Mouse (Mus musculus) G1E (cell line): ENCODE data around the gene Fsip1. TPM values are rescaled to one million over a fixed set of nuclear protein-coding genes. Genes with fewer than 3 reads are reported as not detected.

Experiments
- ATAC-seq: 2 replicates; pipeline ENCODE4 v1.8.0; 2016; ENCODE audit warnings: mild to moderate bottlenecking; ENCODE audit not compliant: insufficient number of reproducible peaks, poor library complexity, low FRiP score, severe bottlenecking; ENCODE audit errors: extremely low read depth
- DNase-seq: peaks from one replicate; pipeline ENCODE4 v3.0.0; 2012; ENCODE audit warnings: low spot score
- H3K27me3 ChIP-seq: 2 replicates; pipeline ENCODE4 v1.6.1; 2012; ENCODE audit warnings: mild to moderate bottlenecking, low read length, inconsistent platforms; ENCODE audit not compliant: insufficient read depth
- H3K36me3 ChIP-seq: replicated peaks from 2 replicates; pipeline ENCODE3; 2012; ENCODE audit warnings: mild to moderate bottlenecking, inconsistent platforms
- H3K4me1 ChIP-seq: 2 replicates; pipeline ENCODE4 v1.6.1; 2012; ENCODE audit warnings: low read depth, low read length, inconsistent platforms, mixed read lengths; ENCODE audit not compliant: insufficient read depth
- H3K4me3 ChIP-seq: 2 replicates; pipeline ENCODE4 v1.5.1; 2012; ENCODE audit warnings: low read depth, mild to moderate bottlenecking, inconsistent platforms, low read length, moderate library complexity, mixed read lengths
- H3K9me3 ChIP-seq: replicated peaks from 2 replicates; pipeline ENCODE4 v1.6.1; 2012; ENCODE audit warnings: inconsistent platforms
- CTCF ChIP-seq: IDR thresholded peaks from 2 replicates; pipeline ENCODE4 v1.5.1; 2012; ENCODE audit warnings: low read depth, low read length, inconsistent platforms, mixed read lengths
- GATA1 ChIP-seq: IDR thresholded peaks from 2 replicates; pipeline ENCODE4 v1.6.1; 2012; ENCODE audit warnings: borderline replicate concordance, low read length, inconsistent platforms, mixed read lengths
- GATA2 ChIP-seq: IDR thresholded peaks from 2 replicates; pipeline ENCODE4 v1.6.1; 2012; ENCODE audit warnings: low read depth, low read length, inconsistent platforms, borderline replicate concordance
- POLR2AphosphoS5 ChIP-seq: IDR thresholded peaks from 2 replicates; pipeline ENCODE4 v1.6.1; 2012; ENCODE audit warnings: low read depth, low read length, inconsistent platforms; ENCODE audit not compliant: insufficient replicate concordance
- TAL1 ChIP-seq: conservative IDR thresholded peaks from 2 replicates; pipeline ENCODE4 v1.6.1; 2012; ENCODE audit warnings: low read depth, low read length, inconsistent platforms, mixed read lengths
- polyA plus RNA-seq: library from polyadenylated mRNA; stranded (reverse); fragments of >175 nt; gene quantifications from 2 replicates; pipeline ENCODE4 v1.2.3, GENCODE M21; 2012
- total RNA-seq, 2 experiments: library from RNA; stranded (forward) in 1 of 2; stranded (reverse) in 1 of 2; fragments of 200-1000 nt in 1 of 2; fragments of >200 nt in 1 of 2; fragmentation: Nextera tagmentation in 1 of 2; gene quantifications; 2 replicates each; pipeline ENCODE4 v1.2.3; 2014 to 2017

The Fsip1 gene
- total and polyA plus RNA-seq, 3 experiments: 0.27 TPM; not detected in 2

GRCm38 (mm10) chr2:118110225-118110915, 146.4 kb downstream of the Fsip1 start:
- no peaks in the 10 kb centered on the region for H3K36me3 ChIP-seq
- no peak overlapping the region for H3K4me3 ChIP-seq
- TF ChIP-seq TAL1 (no peak), POLR2AphosphoS5 (no peak), GATA1 (no peak), GATA2 (no peak), CTCF (no peak)
- ATAC-seq: no peak
- H3K27me3 ChIP-seq: no peaks in the 10 kb centered on the region
- H3K9me3 ChIP-seq: peaks cover 47% of the 10 kb centered on the region
- no peaks in the 10 kb centered on the region for H3K4me1 ChIP-seq
- DNase-seq: no peak

- Histone ChIP-seq H3K9me3 (peaks cover 18% of the 10 kb centered on the region), H3K4me1 (no peaks in the 10 kb centered on the region), H3K36me3 (no peaks in the 10 kb centered on the region), H3K27me3 (no peaks in the 10 kb centered on the region), H3K4me3 (no peak overlapping the region)
- no peak for DNase-seq
- no peak for ATAC-seq
- TF ChIP-seq GATA2: no peak
- TF ChIP-seq TAL1: no peak
- no peak for TF ChIP-seq GATA1
- no peak for TF ChIP-seq CTCF
- TF ChIP-seq POLR2AphosphoS5: no peak
Observed at GRCm38 (mm10) chr2:118102169-118102568, 154.6 kb downstream of the Fsip1 start.

- DNase-seq: no peak
- no peaks in the 10 kb centered on the region for H3K36me3 ChIP-seq
- TF ChIP-seq GATA2: no peak
- no peak for TF ChIP-seq POLR2AphosphoS5
- TF ChIP-seq GATA1: no peak
- no peak for TF ChIP-seq TAL1
- TF ChIP-seq CTCF: no peak
- no peak overlapping the region for H3K4me3 ChIP-seq
- ATAC-seq: no peak
- no peaks in the 10 kb centered on the region for H3K27me3 ChIP-seq
- peaks cover 32% of the 10 kb centered on the region for H3K9me3 ChIP-seq
- H3K4me1 ChIP-seq: no peaks in the 10 kb centered on the region
Observed at GRCm38 (mm10) chr2:118099104-118099503, 157.7 kb downstream of the Fsip1 start.

- Histone ChIP-seq H3K4me1 (no peaks in the 10 kb centered on the region), H3K27me3 (no peaks in the 10 kb centered on the region), H3K4me3 (no peak overlapping the region), H3K9me3 (peaks cover 35% of the 10 kb centered on the region), H3K36me3 (no peaks in the 10 kb centered on the region)
- no peak for DNase-seq
- ATAC-seq: no peak
- TF ChIP-seq CTCF (no peak), GATA1 (no peak), TAL1 (no peak), GATA2 (no peak), POLR2AphosphoS5 (no peak)
Observed at GRCm38 (mm10) chr2:118091226-118091625, 165.5 kb downstream of the Fsip1 start.

GRCm38 (mm10) chr2:118087044-118087726, 169.6 kb downstream of the Fsip1 start:
- no peaks in the 10 kb centered on the region for H3K27me3 ChIP-seq
- DNase-seq: no peak
- H3K9me3 ChIP-seq: peaks cover 23% of the 10 kb centered on the region
- TF ChIP-seq GATA2: no peak
- TF ChIP-seq TAL1: no peak
- TF ChIP-seq CTCF: no peak
- TF ChIP-seq GATA1: no peak
- TF ChIP-seq POLR2AphosphoS5: no peak
- H3K36me3 ChIP-seq: no peaks in the 10 kb centered on the region
- no peaks in the 10 kb centered on the region for H3K4me1 ChIP-seq
- no peak for ATAC-seq
- no peak overlapping the region for H3K4me3 ChIP-seq

- Histone ChIP-seq H3K4me1 (no peaks in the 10 kb centered on the region), H3K27me3 (no peaks in the 10 kb centered on the region), H3K9me3 (peaks cover 19% of the 10 kb centered on the region), H3K4me3 (no peak overlapping the region), H3K36me3 (no peaks in the 10 kb centered on the region)
- ATAC-seq: no peak
- DNase-seq: no peak
- TF ChIP-seq CTCF (no peak), GATA2 (no peak), POLR2AphosphoS5 (no peak), GATA1 (no peak), TAL1 (no peak)
Observed at GRCm38 (mm10) chr2:118085647-118086046, 171.1 kb downstream of the Fsip1 start.
